Mouse (Mus musculus) myocyte (in vitro differentiated cells): ENCODE results near the gene Scn1b. TPM values are rescaled to one million over a fixed set of nuclear protein-coding genes. Genes with fewer than 3 reads are reported as not detected.

ENCODE experiments used
- H3K27me3 ChIP-seq: one replicate; pipeline ENCODE4 v1.6.1; 2011; ENCODE audit not compliant: control insufficient read depth, insufficient read depth, insufficient read length
- H3K36me3 ChIP-seq: one replicate; pipeline ENCODE4 v1.6.1; 2011; ENCODE audit not compliant: control insufficient read depth, insufficient read depth
- H3K4me2 ChIP-seq: one replicate; pipeline ENCODE4 v1.6.1; 2011; ENCODE audit warnings: low read depth, control low read depth
- H3K4me3 ChIP-seq: one replicate; pipeline ENCODE4 v1.5.1; 2011; ENCODE audit warnings: mild to moderate bottlenecking, control low read depth, moderate library complexity
- H3K79me2 ChIP-seq: one replicate; pipeline ENCODE4 v1.6.1; 2011; ENCODE audit not compliant: control insufficient read depth, insufficient read depth
- H3ac ChIP-seq: one replicate; pipeline ENCODE4 v1.6.1; 2011; ENCODE audit not compliant: control insufficient read depth, insufficient read length
- CEBPB ChIP-seq: IDR thresholded peaks from 2 replicates; pipeline ENCODE4 v1.6.1; 2011; ENCODE audit warnings: mild to moderate bottlenecking, moderate library complexity; ENCODE audit not compliant: poor library complexity, insufficient read depth, severe bottlenecking
- E2F4 ChIP-seq: IDR thresholded peaks from one replicate; pipeline ENCODE4 v1.6.1; 2011; ENCODE audit warnings: mild to moderate bottlenecking, control low read depth, moderate library complexity; ENCODE audit not compliant: insufficient read depth
- MAX ChIP-seq: IDR thresholded peaks from one replicate; pipeline ENCODE4 v1.6.1; 2011; ENCODE audit warnings: low read depth, mild to moderate bottlenecking, control low read depth
- MYOD1 ChIP-seq, 3 experiments: IDR thresholded peaks; one replicate each; pipeline ENCODE4 v1.6.1; 2011; ENCODE audit warnings: control low read depth in 2 of 3, low read depth in 2 of 3, mild to moderate bottlenecking in 2 of 3, moderate library complexity in 1 of 3; ENCODE audit not compliant: insufficient read length in 2 of 3, control insufficient read depth in 1 of 3
- MYOG ChIP-seq, 3 experiments: IDR thresholded peaks; one replicate each; pipeline ENCODE4 v1.6.1; 2011; ENCODE audit warnings: control low read depth in 2 of 3, low read depth in 2 of 3, mild to moderate bottlenecking in 2 of 3; ENCODE audit not compliant: insufficient read length in 2 of 3, control insufficient read depth in 1 of 3, insufficient read depth in 1 of 3
- POLR2A ChIP-seq: IDR thresholded peaks from one replicate; pipeline ENCODE4 v1.6.1; 2011; ENCODE audit warnings: low read depth, mild to moderate bottlenecking, control low read depth, moderate library complexity; ENCODE audit not compliant: insufficient read length
- POLR2AphosphoS2 ChIP-seq: IDR thresholded peaks from one replicate; pipeline ENCODE4 v1.6.1; 2011; ENCODE audit warnings: low read depth, control low read depth; ENCODE audit not compliant: insufficient read length
- REST ChIP-seq: IDR thresholded peaks from one replicate; pipeline ENCODE4 v1.6.1; 2011; ENCODE audit warnings: mild to moderate bottlenecking, control low read depth, moderate library complexity; ENCODE audit not compliant: insufficient read depth, insufficient read length
- SRF ChIP-seq: IDR thresholded peaks from one replicate; pipeline ENCODE4 v1.6.1; 2011; ENCODE audit warnings: low read depth; ENCODE audit not compliant: control insufficient read depth, insufficient read length
- TCF12 ChIP-seq: IDR thresholded peaks from one replicate; pipeline ENCODE4 v1.6.1; 2011; ENCODE audit warnings: mild to moderate bottlenecking, control low read depth; ENCODE audit not compliant: poor library complexity, insufficient read depth, severe bottlenecking
- TCF3 ChIP-seq: IDR thresholded peaks from one replicate; pipeline ENCODE4 v1.6.1; 2011; ENCODE audit warnings: low read depth, control low read depth; ENCODE audit not compliant: insufficient read length
- USF1 ChIP-seq: IDR thresholded peaks from one replicate; pipeline ENCODE4 v1.6.1; 2011; ENCODE audit warnings: low read depth, mild to moderate bottlenecking, control low read depth, moderate library complexity
- polyA plus RNA-seq: library from polyadenylated mRNA; unstranded; fragments of >200 nt; fragmentation: generic; extraction: Trizol; gene quantifications from one replicate; pipeline ENCODE4 v1.2.1, GENCODE M21; 2012; ENCODE audit warnings: missing spikeins

Scn1b gene
- polyA plus RNA-seq, 1 experiment: 4.1 TPM

DNA sequence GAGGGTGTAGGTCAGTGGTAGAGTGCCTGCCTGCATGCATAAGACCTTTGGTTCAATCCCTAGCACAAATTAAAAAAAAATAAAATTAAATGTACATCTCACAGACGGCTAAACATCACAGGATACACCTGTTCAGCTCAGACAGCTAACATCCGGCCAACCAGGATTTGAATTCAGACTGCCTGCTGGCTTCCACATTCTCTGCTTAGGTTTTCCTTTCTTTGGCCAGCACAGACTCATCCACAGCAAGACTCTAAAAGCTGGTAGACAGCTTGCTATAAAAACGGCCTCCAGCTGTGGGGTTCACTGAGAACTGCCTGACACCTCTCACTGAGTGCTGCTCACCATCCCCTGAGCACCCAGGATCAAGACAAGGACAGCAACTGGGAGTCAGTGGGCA is 20.6 kb downstream of the Scn1b start:
- H3ac ChIP-seq: no peak overlapping the region
- H3K4me3 ChIP-seq: no peak overlapping the region
- H3K79me2 ChIP-seq: no peaks in the 10 kb centered on the region
- TF ChIP-seq MYOD1 (IDR thresholded peaks at IDR 0.05; ENCODE audit: control insufficient read depth in 1 of 3, insufficient read length in 2 of 3, low read depth in 2 of 3): no peak
- no peak for TF ChIP-seq POLR2AphosphoS2
- TF ChIP-seq POLR2A: no peak
- H3K27me3 ChIP-seq: peaks cover 33% of the 10 kb centered on the region
- no peak overlapping the region for H3K4me2 ChIP-seq
- H3K36me3 ChIP-seq: no peaks in the 10 kb centered on the region

GRCm38 (mm10) chr7:31105061-31105768 is 21.6 kb downstream of the Scn1b start:
- H3ac ChIP-seq: no peak overlapping the region
- H3K4me3 ChIP-seq: no peak overlapping the region
- H3K27me3 ChIP-seq: peaks cover 33% of the 10 kb centered on the region
- H3K36me3 ChIP-seq: no peaks in the 10 kb centered on the region
- TF ChIP-seq TCF12 (no peak), POLR2AphosphoS2 (no peak), CEBPB (no peak), REST (no peak), SRF (no peak), MYOG (IDR thresholded peaks at IDR 0.05; ENCODE audit: control insufficient read depth in 1 of 3, insufficient read depth in 1 of 3, insufficient read length in 2 of 3, low read depth in 2 of 3) (no peak), POLR2A (no peak), MYOD1 (IDR thresholded peaks at IDR 0.05; ENCODE audit: control insufficient read depth in 1 of 3, insufficient read length in 2 of 3, low read depth in 2 of 3) (no peak), USF1 (no peak), MAX (no peak), TCF3 (no peak), E2F4 (no peak)
- no peaks in the 10 kb centered on the region for H3K79me2 ChIP-seq
- H3K4me2 ChIP-seq: no peak overlapping the region

GRCm38 (mm10) chr7:31100786-31101185 is 26.0 kb downstream of the Scn1b start:
- H3K79me2 ChIP-seq: no peaks in the 10 kb centered on the region
- H3K4me3 ChIP-seq: no peak overlapping the region
- H3K4me2 ChIP-seq: no peak overlapping the region
- no peaks in the 10 kb centered on the region for H3K36me3 ChIP-seq
- H3K27me3 ChIP-seq: peaks cover 33% of the 10 kb centered on the region
- H3ac ChIP-seq: no peak overlapping the region
- no peak for TF ChIP-seq MYOG (IDR thresholded peaks at IDR 0.05; ENCODE audit: control insufficient read depth in 1 of 3, insufficient read depth in 1 of 3, insufficient read length in 2 of 3, low read depth in 2 of 3)
- TF ChIP-seq TCF3: no peak

GRCm38 (mm10) chr7:31099612-31099982 is 27.2 kb downstream of the Scn1b start:
- Histone ChIP-seq H3K79me2 (no peaks in the 10 kb centered on the region), H3K36me3 (no peaks in the 10 kb centered on the region), H3K27me3 (peaks cover 26% of the 10 kb centered on the region), H3ac (no peak overlapping the region), H3K4me3 (no peak overlapping the region), H3K4me2 (no peak overlapping the region)
- no peak for TF ChIP-seq MYOD1 (IDR thresholded peaks at IDR 0.05; ENCODE audit: control insufficient read depth in 1 of 3, insufficient read length in 2 of 3, low read depth in 2 of 3)
- TF ChIP-seq MAX: no peak
- no peak for TF ChIP-seq MYOG (IDR thresholded peaks at IDR 0.05; ENCODE audit: control insufficient read depth in 1 of 3, insufficient read depth in 1 of 3, insufficient read length in 2 of 3, low read depth in 2 of 3)
- no peak for TF ChIP-seq CEBPB
- no peak for TF ChIP-seq E2F4
- no peak for TF ChIP-seq USF1
- no peak for TF ChIP-seq POLR2A
- TF ChIP-seq SRF: no peak
- no peak for TF ChIP-seq REST
- TF ChIP-seq TCF3: no peak
- no peak for TF ChIP-seq POLR2AphosphoS2
- no peak for TF ChIP-seq TCF12

DNA sequence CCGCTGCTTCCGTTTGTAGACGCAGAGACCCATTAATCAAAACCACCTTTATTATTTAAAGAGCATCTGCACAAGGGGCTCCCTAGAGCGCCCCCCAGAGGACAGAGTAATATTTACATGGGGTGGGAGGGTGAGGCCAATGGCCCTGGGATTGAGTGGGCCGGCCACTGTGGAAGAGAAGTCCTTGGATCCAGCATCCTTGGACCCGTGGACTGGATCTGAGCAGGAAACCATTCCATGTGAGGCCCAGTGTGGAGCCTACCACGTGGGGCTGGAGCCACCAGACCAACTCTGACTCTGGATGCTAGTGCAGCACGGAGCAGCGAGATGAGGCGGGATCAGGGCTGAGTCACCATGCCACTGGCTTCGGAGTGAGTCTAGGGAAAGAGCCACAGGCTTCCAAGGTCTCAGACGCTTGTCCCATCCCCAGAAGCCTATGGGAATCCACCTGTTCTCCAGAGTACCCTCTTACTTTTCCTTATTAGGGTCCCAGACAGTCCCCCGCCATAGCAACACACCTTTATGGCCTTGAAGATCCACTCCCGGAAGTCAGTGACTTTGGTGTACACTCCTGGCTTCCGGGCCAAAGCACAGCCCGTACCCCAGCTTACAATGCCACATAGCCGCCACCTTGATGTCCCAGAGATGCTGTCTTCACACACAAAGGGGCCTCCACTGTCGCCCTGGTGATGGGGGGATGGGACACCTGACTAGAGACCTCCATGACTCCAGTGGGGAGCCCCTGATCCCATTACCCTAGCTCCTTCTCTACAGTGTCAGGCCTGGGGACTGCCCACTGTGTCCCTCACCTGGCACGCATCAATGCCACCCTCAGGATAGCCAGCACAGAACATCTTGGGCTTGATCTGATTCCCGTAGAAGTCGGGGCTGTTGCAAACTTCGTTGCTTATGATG is 27.8 kb downstream of the Scn1b start:
- TF ChIP-seq CEBPB (no peak), MAX (no peak), MYOG (IDR thresholded peaks at IDR 0.05; ENCODE audit: control insufficient read depth in 1 of 3, insufficient read depth in 1 of 3, insufficient read length in 2 of 3, low read depth in 2 of 3) (no peak), POLR2AphosphoS2 (no peak), SRF (no peak), TCF12 (no peak), E2F4 (no peak)
- H3K4me2 ChIP-seq: no peak overlapping the region
- no peaks in the 10 kb centered on the region for H3K79me2 ChIP-seq
- H3K36me3 ChIP-seq: no peaks in the 10 kb centered on the region
- no peak overlapping the region for H3K4me3 ChIP-seq
- H3K27me3 ChIP-seq: peaks cover 27% of the 10 kb centered on the region
- no peak overlapping the region for H3ac ChIP-seq
